Mouse (Mus musculus) monocyte, adult 59 days (primary cell): ENCODE measurements around the gene Ccl7. TPM values are rescaled to one million over a fixed set of nuclear protein-coding genes. Genes with fewer than 3 reads are reported as not detected.

Experiments used
- total RNA-seq, 2 experiments: library from RNA; stranded (reverse); gene quantifications; one replicate each; pipeline ENCODE4 v1.2.4; 2023

Gene Ccl7
- total RNA-seq = 1 to 10 TPM in 1 of 2 experiments, under 1 TPM in 1; 0.94 to 1.3 TPM

GRCm38 (mm10) chr11:82045471-82045870 is at the start of gene Ccl7:
Ccl7 (plus strand) TSS chr11:82045712.

GRCm38 (mm10) chr11:82035356-82035755 is 10.2 kb upstream of the Ccl7 start, which contains the start of gene Ccl2:
Ccl2 (plus strand) TSS chr11:82035571.

GRCm38 (mm10) chr11:82038535-82038934 is 7.0 kb upstream of the Ccl7 start, which contains the start of gene Gm17268:
Gm17268 (minus strand) TSS chr11:82038562.

GRCm38 (mm10) chr11:82057646-82058045 is 12.1 kb downstream of the Ccl7 start, which contains the start of gene Ccl11:
Ccl11 (plus strand) TSS chr11:82057823.

Other genes with a start within 250 kb of the Ccl7 start
- not detected for gene 5530401A14Rik, start 185.0 kb upstream of the Ccl7 start, total RNA-seq
- gene Asic2, start 77.3 kb upstream of the Ccl7 start, total RNA-seq = not detected
- gene Ccl2, start 10.1 kb upstream of the Ccl7 start, total RNA-seq = 100 to 1,000 TPM; 116 to 119 TPM
- gene Gm17268, start 7.2 kb upstream of the Ccl7 start, total RNA-seq = not detected
- not detected for gene Ccl11, start 12.1 kb downstream of the Ccl7 start, total RNA-seq
- gene Ccl12, start 56.1 kb downstream of the Ccl7 start, total RNA-seq = not detected
- not detected for gene Ccl8, start 69.5 kb downstream of the Ccl7 start, total RNA-seq